ENCODE assay signal across 9 mouse cellular contexts in the genomic region with DNA sequence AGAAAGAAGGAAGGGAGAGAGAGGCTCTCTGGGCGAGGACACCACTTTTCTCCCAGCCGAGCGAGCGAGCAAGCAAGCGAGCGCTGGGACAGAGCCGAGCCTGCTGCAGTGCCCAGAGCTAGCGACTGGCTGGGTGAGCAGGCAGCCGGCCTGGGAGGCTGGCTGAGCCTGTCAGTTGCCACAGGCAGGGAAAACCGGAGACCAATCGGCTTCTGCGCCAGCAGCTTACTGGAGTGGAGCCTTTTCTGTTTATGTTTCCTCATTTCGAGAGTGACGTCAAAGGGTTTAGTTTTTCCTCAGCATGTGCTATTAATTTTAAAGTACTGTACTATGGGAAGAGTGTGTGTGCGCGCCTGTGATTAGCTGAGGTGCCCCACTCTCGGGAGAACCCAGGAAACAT. TPM values are rescaled to one million over a fixed set of nuclear protein-coding genes. Genes with fewer than 3 reads are reported as not detected.
DNase-seq lines count a peak whose midpoint lies in the region; ATAC-seq and TF ChIP-seq lines count a peak whose summit lies in the region.
"Had no signal": no experiment of that assay in that cellular context is flagged by ENCODE, and none has a peak within 500 bp of the region (broad histone marks: within the 10 kb centered on the region; RNA-seq: fewer than 3 reads in every experiment).

A gene (minus strand): TSS at position 173 of the 400 bp plus-strand sequence.

- no peaks in the 10 kb centered on the region; the same call in 1 of the 2 replicates for H3K27me3 ChIP-seq in hindbrain, embryonic 10.5 days (ENCODE audit: insufficient read depth, poor library complexity, severe bottlenecking)
- no peaks in the 10 kb centered on the region for H3K27me3 ChIP-seq in lung, embryonic 14.5 days (ENCODE audit: insufficient read depth, low read length)
- H3K27me3 ChIP-seq in neural tube, embryonic 15.5 days (replicated peaks) = no peaks in the 10 kb centered on the region

- peak within 1 kb of the TSS; percentile 41 for H3K4me3 ChIP-seq in hindbrain, embryonic 10.5 days
- peak within 1 kb of the TSS; percentile 38 for H3K4me3 ChIP-seq in lung, embryonic 14.5 days (ENCODE audit: low read depth, low read length)
- H3K4me3 ChIP-seq in neural tube, embryonic 15.5 days (replicated peaks) = peak within 1 kb of the TSS; percentile 38

- H3K36me3 ChIP-seq in hindbrain, embryonic 10.5 days = no peaks in the 10 kb centered on the region
- no peaks in the 10 kb centered on the region for H3K36me3 ChIP-seq in lung, embryonic 14.5 days (ENCODE audit: insufficient read depth)
- H3K36me3 ChIP-seq in neural tube, embryonic 15.5 days = no peaks in the 10 kb centered on the region
- H3K36me3 ChIP-seq: G1E had no signal

- DNase-seq in MN1 (ENCODE audit: low spot score) = peak; percentile 43
- peak; percentile 71 to 82 for DNase-seq in cerebellum, postnatal 25 days
- peak; percentile 66 to 79 for DNase-seq in frontal cortex, postnatal 10 days (ENCODE audit: low spot score in 2 of 2)
- DNase-seq in hindbrain, embryonic 10.5 days (ENCODE audit: low spot score) = peak; percentile 79
- peak; percentile 18 for DNase-seq in layer of hippocampus, adult 9-10 months (ENCODE audit: low spot score)
- DNase-seq in lung, embryonic 14.5 days = peak; percentile 90
- DNase-seq in thymus, adult 18-20 months = peak; percentile 14 to 26

- ATAC-seq in lung, embryonic 14.5 days (ENCODE audit: insufficient read depth) = peak; percentile 93
- ATAC-seq in neural tube, embryonic 15.5 days (ENCODE audit: low FRiP score) = peak; percentile 91

- WGBS in hindbrain, embryonic 10.5 days = 14% methylated on average over 17 of the region's 17 CpGs
- WGBS in lung, embryonic 14.5 days = 5% methylated on average over 12 of the region's 17 CpGs
- 11% methylated on average over 17 of the region's 17 CpGs for WGBS in neural tube, embryonic 15.5 days

- H3K9ac ChIP-seq in lung, embryonic 14.5 days = peak within 1 kb of the TSS; percentile 44
- peak within 1 kb of the TSS; percentile 37 for H3K9ac ChIP-seq in neural tube, embryonic 15.5 days (replicated peaks)

- peak within 1 kb of the TSS; percentile 69 for H3K4me2 ChIP-seq in lung, embryonic 14.5 days
- peak within 1 kb of the TSS; percentile 67 for H3K4me2 ChIP-seq in neural tube, embryonic 15.5 days

- TF ChIP-seq CTCF in lung, embryonic 14.5 days (IDR thresholded peaks at IDR 0.05; ENCODE audit: low read depth) = no peak

- H3K9me3 ChIP-seq in hindbrain, embryonic 10.5 days = no peaks in the 10 kb centered on the region
- no peaks in the 10 kb centered on the region for H3K9me3 ChIP-seq in lung, embryonic 14.5 days (ENCODE audit: low read depth, low read length)
- no peaks in the 10 kb centered on the region for H3K9me3 ChIP-seq in neural tube, embryonic 15.5 days (replicated peaks)
- H3K9me3 ChIP-seq: G1E had no signal

- peak within 1 kb of the TSS; percentile 64 for H3K27ac ChIP-seq in hindbrain, embryonic 10.5 days
- H3K27ac ChIP-seq in lung, embryonic 14.5 days (ENCODE audit: low read depth) = 0 out of 2 replicates have a peak within 1 kb of the TSS, but pooled peaks have one; percentile 42
- H3K27ac ChIP-seq in neural tube, embryonic 15.5 days (replicated peaks) = peak within 1 kb of the TSS; percentile 54; the same call in 1 of the 2 replicates

- peaks cover 35% of the 10 kb centered on the region for H3K4me1 ChIP-seq in hindbrain, embryonic 10.5 days (replicated peaks)
- H3K4me1 ChIP-seq in lung, embryonic 14.5 days (ENCODE audit: insufficient read depth) = peaks cover 20% of the 10 kb centered on the region
- peaks cover 27% of the 10 kb centered on the region for H3K4me1 ChIP-seq in neural tube, embryonic 15.5 days

RNA-seq across cellular contexts. Expression of the gene that starts here (rescaled TPM):
- polyA plus RNA-seq in hindbrain, embryonic 10.5 days (2016; fragmentation: Nextera tagmentation; extraction: Ambion mirVana) = 1.5 and 2.1 TPM in 2 replicates
- polyA plus RNA-seq in lung, embryonic 14.5 days (2014; fragmentation: Nextera tagmentation; extraction: Ambion mirVana) = 3.3 TPM in 2 replicates
- polyA plus RNA-seq in neural tube, embryonic 15.5 days (2015; fragmentation: Nextera tagmentation; extraction: Ambion mirVana) = 3.7 and 3.9 TPM in 2 replicates
- polyA plus RNA-seq: G1E had no signal

Comparison
In these comparisons a context has a peak if more than half of its experiments do, and no peak if none do; other contexts are left out.
1. Peak in every context shown above with its lines: DNase-seq, ATAC-seq, H3K4me3 ChIP-seq and H3K27ac ChIP-seq.
2. DNase-seq: peak in every context shown above with its lines; median percentile 90 in lung, embryonic 14.5 days; 79 in hindbrain, embryonic 10.5 days; 76 in cerebellum, postnatal 25 days; 72 in frontal cortex, postnatal 10 days; 43 in MN1; 20 in thymus, adult 18-20 months; 18 in layer of hippocampus, adult 9-10 months.